Mouse (Mus musculus) B cell, adult 2 months (primary cell): ENCODE data around the gene Zfp109.
"Not testable (repeated sequence)": the region's sequence is repeated elsewhere in the genome, so short reads cannot be mapped to it uniquely, and the experiment has no call there.

ENCODE experiments used
- DNase-seq, 2 experiments: peaks; one replicate each; pipeline ENCODE4 v3.0.0; 2022

Zfp109 gene

GRCm38 (mm10) chr7:24237040-24237791 is at the start of gene Zfp109:
Gene Zfp109, minus strand, starts transcription at chr7:24237560.
- peak; percentile 30 to 34 for DNase-seq

- no peak for DNase-seq
Observed at GRCm38 (mm10) chr7:24286916-24287315, 49.6 kb upstream of the Zfp109 start.

- DNase-seq = no peak
Observed at GRCm38 (mm10) chr7:24286090-24286489, 48.7 kb upstream of the Zfp109 start.

- DNase-seq = no peak
Observed at GRCm38 (mm10) chr7:24280858-24281145, 43.4 kb upstream of the Zfp109 start.

- DNase-seq = no peak
Observed at GRCm38 (mm10) chr7:24280031-24280857, 42.9 kb upstream of the Zfp109 start.

GRCm38 (mm10) chr7:24278771-24279170 is 41.4 kb upstream of the Zfp109 start:
- DNase-seq = not testable (repeated sequence)

- no peak for DNase-seq
Observed at GRCm38 (mm10) chr7:24274456-24274855, 37.1 kb upstream of the Zfp109 start.

- DNase-seq = no peak
Observed at GRCm38 (mm10) chr7:24271191-24271590, 33.8 kb upstream of the Zfp109 start.

GRCm38 (mm10) chr7:24270288-24270672 is 32.9 kb upstream of the Zfp109 start, which contains the start of gene Zfp93:
Gene Zfp93, plus strand, starts transcription at chr7:24270420.
- DNase-seq = peak; percentile 10 to 17

GRCm38 (mm10) chr7:24269667-24270287 is 32.4 kb upstream of the Zfp109 start:
- DNase-seq = no peak

GRCm38 (mm10) chr7:24269256-24269655 is 31.9 kb upstream of the Zfp109 start:
- DNase-seq = no peak

- DNase-seq = no peak
Observed at GRCm38 (mm10) chr7:24268176-24269155, 31.1 kb upstream of the Zfp109 start.

- DNase-seq = no peak
Observed at GRCm38 (mm10) chr7:24260000-24260312, 22.6 kb upstream of the Zfp109 start.

- no peak for DNase-seq
Observed at GRCm38 (mm10) chr7:24259306-24259999, 22.1 kb upstream of the Zfp109 start.

- peak; percentile 8 to 9 for DNase-seq
Observed at GRCm38 (mm10) chr7:24254633-24255474, 17.5 kb upstream of the Zfp109 start, which contains the start of gene Zfp108. Gene Zfp108, plus strand, starts transcription at chr7:24254794.

- DNase-seq = no peak
Observed at GRCm38 (mm10) chr7:24253779-24254615, 16.6 kb upstream of the Zfp109 start.

- no peak for DNase-seq
Observed at GRCm38 (mm10) chr7:24211343-24211742, 26.0 kb downstream of the Zfp109 start, which contains the start of gene Zfp111. Gene Zfp111, minus strand, starts transcription at chr7:24211443.

GRCm38 (mm10) chr7:24210296-24210695 is 27.1 kb downstream of the Zfp109 start:
- DNase-seq = no peak

- no peak for DNase-seq
Observed at GRCm38 (mm10) chr7:24208282-24208886, 29.0 kb downstream of the Zfp109 start.
